Mouse (Mus musculus): Measurements from ENCODE around the gene Brd3os.

DNA sequence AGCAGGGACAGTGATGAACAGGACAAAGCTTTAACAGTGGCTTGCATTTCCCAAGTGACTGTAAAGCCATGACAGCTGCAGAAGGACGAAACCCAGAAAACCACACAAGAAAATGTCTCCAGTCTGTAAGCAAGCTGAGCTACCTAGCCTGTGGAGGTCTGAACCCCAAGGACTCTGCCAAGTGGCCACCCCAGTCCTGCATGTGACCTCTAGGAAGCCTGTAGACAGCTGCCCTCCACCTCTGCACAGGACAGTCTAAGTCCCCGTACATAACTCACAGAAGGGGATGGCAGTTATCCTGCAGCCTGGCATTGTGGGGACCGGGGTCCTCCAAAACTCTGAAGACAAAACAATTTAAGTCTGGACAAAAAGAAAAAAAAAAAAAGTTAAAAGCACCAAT, 3.8 kb downstream of the Brd3os start:
- TF ChIP-seq CTCF (conservative IDR thresholded peaks at IDR 0.05; ENCODE audit: insufficient read depth, insufficient read length, low read depth, low read length) (no peak), POLR2A (IDR thresholded peaks at IDR 0.05; ENCODE audit: low read depth, low read length) (no peak)
